Mouse (Mus musculus) embryonic stem cell, embryonic (primary cell): ENCODE results near the gene Lyzl4.

Source experiments
- CTCF ChIA-PET, 4 experiments: fragments of 300-600 bp in 2 of 4; fragments of 350-600 bp in 2 of 4; sonication (Branson Sonifier 250); formaldehyde crosslinking; loops; one replicate each; lab custom pipeline; 2022; ENCODE audit warnings: inconsistent platforms in 2 of 4; lab: Charles Lee
- POLR2A ChIA-PET, 4 experiments: fragments of 300-600 bp in 2 of 4; fragments of 350-600 bp in 2 of 4; sonication (Branson Sonifier 250); formaldehyde crosslinking; loops; one replicate each; lab custom pipeline; 2022; ENCODE audit warnings: antibody characterized with exemption in 4 of 4, inconsistent platforms in 1 of 4; lab: Charles Lee

Lyzl4 gene

DNA sequence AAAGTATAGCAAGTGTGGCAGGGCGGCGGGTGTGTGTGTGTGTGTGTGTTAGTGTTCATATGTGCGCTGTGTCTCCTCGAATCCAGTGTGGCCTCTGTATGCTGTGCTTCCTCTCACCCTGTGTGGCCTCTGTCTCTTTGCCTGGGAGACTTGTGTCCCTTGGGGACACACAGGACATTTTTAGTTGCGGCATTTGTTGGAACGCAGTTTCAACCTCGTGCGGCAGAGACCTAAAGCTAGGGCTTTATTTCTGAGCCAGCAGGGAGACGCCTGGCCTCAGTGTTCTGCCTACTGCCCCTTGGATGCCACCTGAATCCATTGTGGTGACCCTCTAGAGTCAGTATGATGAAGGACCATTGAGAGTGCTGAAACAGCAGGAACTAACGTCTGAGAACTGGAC lies 9.0 kb downstream of the Lyzl4 start:
- ChIA-PET POLR2A (interaction anchor here in 2 of 4 experiments (0.6 to 1.4 kb wide), 2 partner anchors 9 to 55 kb away, joined by 3 to 4 read pairs; partner anchors contain the start of genes Lyzl4 (in 1 of the 2) and Vipr1 (in 1 of the 2)), CTCF (interaction anchor here in 1 of 4 experiments (2.4 kb wide), 1 partner anchor 9 kb away, joined by 8 read pairs; the partner anchor contains the start of genes Lyzl4 and Vipr1)

DNA sequence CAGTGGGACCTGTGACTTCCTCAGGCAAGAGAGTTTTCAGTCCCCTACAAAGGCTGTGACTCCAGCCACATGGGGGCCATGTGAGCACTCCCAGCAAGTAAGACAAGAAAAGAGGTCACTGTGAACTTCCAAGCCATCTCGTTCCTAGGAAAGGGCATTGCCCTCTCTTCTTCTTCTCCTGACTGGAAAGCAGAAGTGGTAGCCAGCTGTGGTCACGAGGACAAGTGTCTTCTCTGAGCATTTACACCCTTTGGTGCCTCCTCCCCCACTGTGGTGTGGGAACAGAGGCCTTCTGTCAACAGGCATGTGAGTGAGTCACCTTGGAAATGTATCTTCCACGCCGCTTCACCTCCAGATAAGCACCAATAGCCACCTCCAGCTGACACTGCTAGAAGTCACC lies 9.9 kb downstream of the Lyzl4 start:
- ChIA-PET POLR2A (interaction anchor here in 2 of 4 experiments (0.6 to 2.5 kb wide), 4 partner anchors 10 to 16 kb away, joined by 3 to 8 read pairs (median 4); partner anchors contain the start of genes Lyzl4 (in 2 of the 2) and Vipr1 (in 2 of the 2)), CTCF (interaction anchor here in 1 of 4 experiments (2.4 kb wide), 1 partner anchor 10 kb away, joined by 8 read pairs; the partner anchor contains the start of genes Lyzl4 and Vipr1)

DNA sequence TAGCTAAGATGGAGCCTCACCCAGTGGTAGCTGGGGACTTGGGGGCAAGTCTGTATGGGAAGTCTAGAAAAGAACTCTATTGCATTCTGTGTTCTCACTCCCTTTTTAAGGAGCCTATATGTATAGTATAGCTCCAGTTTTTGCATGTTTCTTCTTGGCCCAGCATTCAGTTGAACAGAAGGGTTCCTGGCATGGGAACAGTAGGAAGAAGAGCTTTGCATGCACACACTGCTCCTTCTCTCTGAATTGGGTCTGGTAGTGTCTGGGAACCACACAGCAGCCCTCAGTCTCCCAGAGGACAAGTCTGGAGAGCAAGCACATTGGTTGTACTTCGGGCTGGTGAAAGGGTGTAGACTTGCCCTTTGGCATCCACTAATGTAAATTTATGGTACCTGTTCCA lies 11.3 kb downstream of the Lyzl4 start:
- ChIA-PET POLR2A (interaction anchor here in 1 of 4 experiments (2.5 kb wide), 1 partner anchor 11 kb away, joined by 8 read pairs; the partner anchor contains the start of genes Lyzl4 and Vipr1), CTCF (no interaction called here)

DNA sequence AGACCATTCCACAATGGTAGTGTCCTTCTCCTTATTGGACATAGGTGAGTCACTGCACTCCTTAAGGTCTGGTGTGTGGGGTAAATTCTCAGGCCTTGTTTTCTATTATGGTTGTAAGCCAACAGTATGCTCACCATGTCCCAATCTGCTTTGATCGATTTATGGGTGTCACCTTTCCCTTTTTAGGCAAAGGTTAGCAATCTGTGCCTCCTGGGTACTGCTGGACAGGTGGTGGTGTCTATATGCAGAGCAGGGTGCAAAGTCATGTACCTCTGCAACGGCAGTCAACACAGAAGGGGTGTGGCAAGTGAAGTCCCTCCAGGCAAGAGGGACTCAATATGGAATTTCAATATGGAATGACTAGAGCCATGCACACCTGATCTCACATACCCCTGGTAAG lies 17.0 kb downstream of the Lyzl4 start:
- ChIA-PET POLR2A (interaction anchor here in 1 of 4 experiments (1.5 kb wide), 1 partner anchor 24 kb away, joined by 3 read pairs; no protein-coding TSS in a partner anchor), CTCF (interaction anchor here in 2 of 4 experiments (0.5 to 1.6 kb wide), 2 partner anchors 17 to 31 kb away, joined by 3 read pairs; partner anchors contain the start of gene Lyzl4 (in 1 of the 2))

DNA sequence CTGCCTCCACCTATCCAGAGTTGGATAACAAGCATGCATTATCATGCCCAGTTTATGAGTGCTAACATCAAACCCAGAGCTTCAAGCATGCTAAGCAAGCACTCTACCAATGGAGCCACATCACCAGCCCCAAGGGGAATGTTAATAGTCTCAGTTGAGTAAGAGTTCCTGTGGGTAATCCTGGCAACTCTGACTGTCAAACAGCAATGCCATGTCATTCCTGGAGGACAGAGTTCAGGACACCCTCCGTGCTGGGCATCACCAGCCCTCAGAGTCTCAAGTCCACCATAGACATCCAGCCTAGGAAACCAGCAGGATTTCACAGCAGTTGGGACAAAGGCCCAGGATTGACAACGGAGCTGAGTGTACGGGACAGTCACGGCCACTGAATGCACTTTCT lies 18.7 kb downstream of the Lyzl4 start:
- POLR2A ChIA-PET, result interaction anchor here in 2 of 4 experiments (0.9 to 1.5 kb wide), 2 partner anchors 17 to 22 kb away, joined by 3 read pairs; no protein-coding TSS in a partner anchor
- CTCF ChIA-PET, result interaction anchor here in 1 of 4 experiments (1.6 kb wide), 1 partner anchor 19 kb away, joined by 3 read pairs; the partner anchor contains the start of gene Lyzl4

DNA sequence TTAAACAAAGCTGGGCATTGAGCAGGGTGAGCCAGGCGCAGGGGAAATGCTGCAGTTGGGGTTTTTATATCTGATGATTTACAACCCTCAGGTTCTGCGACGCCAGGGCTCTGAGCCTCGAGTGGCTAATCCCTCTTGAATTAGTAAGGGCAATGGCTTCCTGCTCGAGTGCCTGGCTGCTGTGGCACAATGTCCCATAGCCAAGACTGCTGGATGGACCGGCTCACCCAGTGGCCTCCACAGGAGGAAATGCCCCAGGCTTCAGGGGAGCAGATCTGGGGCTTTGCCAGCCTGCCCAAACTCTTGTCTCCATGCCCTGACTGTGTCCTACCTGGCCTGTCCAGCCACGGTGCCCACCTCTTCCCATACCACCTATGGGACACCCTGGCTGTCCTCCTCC lies 22.5 kb downstream of the Lyzl4 start:
- ChIA-PET POLR2A (no interaction called here), CTCF (interaction anchor here in 1 of 4 experiments (0.6 kb wide), 2 partner anchors 65 to 133 kb away, joined by 4 read pairs; no protein-coding TSS in a partner anchor)

DNA sequence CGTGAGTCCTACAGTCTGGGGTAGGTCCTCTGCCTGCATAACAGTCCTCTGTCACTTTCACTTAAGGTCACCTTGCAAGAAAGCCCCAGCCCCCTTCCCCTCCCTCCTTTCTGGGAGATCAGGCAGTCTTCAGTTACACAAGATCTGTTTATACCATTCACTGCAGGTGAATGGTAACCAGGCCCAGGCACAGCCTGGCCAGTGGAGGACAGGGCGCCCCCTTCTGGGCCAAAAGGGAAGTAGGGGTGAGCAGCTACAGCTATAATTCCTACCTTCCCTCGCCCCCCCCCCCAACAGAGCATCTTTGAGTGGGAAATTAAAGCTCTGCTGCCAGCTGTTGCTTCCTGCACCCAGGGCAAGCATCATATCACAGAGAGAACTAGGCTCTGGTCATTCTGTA lies 25.4 kb downstream of the Lyzl4 start:
- POLR2A ChIA-PET, result interaction anchor here in 2 of 4 experiments (0.6 to 4.1 kb wide), 5 partner anchors 16 to 667 kb away, joined by 3 to 17 read pairs (median 3); partner anchors contain the start of genes Higd1a (in 1 of the 2), Lyzl4 (in 1 of the 2) and Vipr1 (in 1 of the 2)

DNA sequence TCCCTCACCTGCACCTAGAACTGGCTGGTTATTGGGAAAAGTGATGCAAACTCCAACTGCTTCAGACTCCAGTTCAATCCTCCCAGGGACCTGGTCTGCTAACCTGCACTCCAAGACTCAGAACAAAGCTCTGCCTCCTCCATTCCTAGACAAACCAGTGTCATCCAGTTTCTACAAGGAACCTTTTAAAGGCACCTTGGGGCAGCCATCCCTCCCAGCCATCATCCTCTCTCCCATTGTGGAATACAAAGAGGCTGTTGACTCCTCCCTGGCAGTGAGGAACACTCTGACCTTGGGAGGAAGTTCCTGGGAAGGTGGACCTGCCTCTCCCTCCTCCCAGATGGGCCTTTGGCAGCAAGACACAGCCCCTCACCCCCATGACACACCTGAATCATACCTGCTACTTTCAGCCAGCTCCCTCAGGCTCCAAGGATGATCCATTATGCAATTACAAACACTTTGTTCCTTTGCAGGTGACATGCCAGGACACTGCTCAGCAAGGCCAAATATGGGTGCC lies 27.6 kb downstream of the Lyzl4 start:
- POLR2A ChIA-PET, result interaction anchor here in 3 of 4 experiments (0.9 to 4.1 kb wide), 20 partner anchors 8 to 300 kb away, joined by 3 to 17 read pairs (median 4); partner anchors contain the start of genes Vipr1 (in 2 of the 3), Cck (in 1 of the 3), Lyzl4 (in 1 of the 3) and Nktr (in 1 of the 3)
- CTCF ChIA-PET, result interaction anchor here in 2 of 4 experiments (0.6 to 2.4 kb wide), 5 partner anchors 9 to 400 kb away, joined by 3 to 8 read pairs (median 3); partner anchors contain the start of gene Vipr1 (in 1 of the 2)

More for the DNA sequence above, 25.4 kb downstream of the Lyzl4 start:
- CTCF ChIA-PET, result interaction anchor here (0.5 to 1.4 kb wide), 11 partner anchors 11 to 1030 kb away, joined by 3 to 6 read pairs (median 3); partner anchors contain the start of genes Vipr1 (in 2 of the 4) and Ss18l2 (in 1 of the 4)

DNA sequence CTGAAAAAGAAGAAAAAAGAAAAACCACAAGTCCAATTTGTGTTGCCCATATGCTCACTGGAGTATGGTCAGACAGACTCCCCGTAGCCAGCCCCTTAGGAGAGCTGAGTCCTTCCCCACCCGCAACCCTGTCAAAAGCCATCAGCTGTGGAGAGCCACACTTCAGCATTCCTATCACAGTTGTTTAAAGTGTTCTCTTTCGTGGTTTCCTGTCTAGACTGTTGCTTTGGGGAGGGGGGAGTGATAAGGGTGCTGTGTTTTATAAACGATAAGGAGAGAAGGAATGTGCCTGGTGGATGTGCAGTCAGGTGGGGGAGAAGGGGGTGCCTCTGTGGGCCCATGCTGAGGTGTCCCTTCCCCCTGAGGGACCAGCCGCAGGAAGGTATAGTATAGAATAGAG lies 28.7 kb downstream of the Lyzl4 start:
- CTCF ChIA-PET, result interaction anchor here in 1 of 4 experiments (0.6 kb wide), 1 partner anchor 1153 kb away, joined by 3 read pairs; no protein-coding TSS in a partner anchor

DNA sequence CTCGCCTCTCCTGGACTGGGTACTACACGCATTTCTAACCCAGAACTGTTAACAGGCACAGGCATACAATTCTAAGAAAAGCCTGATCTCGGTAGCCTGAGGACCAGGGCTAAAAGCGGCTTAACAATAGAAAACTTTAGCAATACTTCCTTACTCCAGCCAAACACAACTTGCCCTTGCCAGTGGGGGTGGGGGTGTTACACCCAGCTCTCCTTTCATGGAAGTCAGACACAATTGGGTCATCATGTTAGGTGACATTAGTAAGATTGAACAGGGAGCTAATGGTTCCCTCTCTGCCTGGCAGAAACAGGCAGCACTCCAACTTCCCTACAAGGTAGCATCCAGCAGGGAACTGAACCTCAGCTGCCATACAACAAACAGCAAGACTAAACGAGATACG lies 32.5 kb downstream of the Lyzl4 start:
- POLR2A ChIA-PET, result no interaction called here
- CTCF ChIA-PET, result interaction anchor here in 3 of 4 experiments (0.6 to 1.5 kb wide), 5 partner anchors 129 to 720 kb away, joined by 3 to 4 read pairs (median 3); no protein-coding TSS in a partner anchor

More for the DNA sequence above, 28.7 kb downstream of the Lyzl4 start:
- POLR2A ChIA-PET, result interaction anchor here in 3 of 4 experiments (1.0 to 4.1 kb wide), 3 partner anchors 13 to 278 kb away, joined by 3 to 17 read pairs (median 6); no protein-coding TSS in a partner anchor

DNA sequence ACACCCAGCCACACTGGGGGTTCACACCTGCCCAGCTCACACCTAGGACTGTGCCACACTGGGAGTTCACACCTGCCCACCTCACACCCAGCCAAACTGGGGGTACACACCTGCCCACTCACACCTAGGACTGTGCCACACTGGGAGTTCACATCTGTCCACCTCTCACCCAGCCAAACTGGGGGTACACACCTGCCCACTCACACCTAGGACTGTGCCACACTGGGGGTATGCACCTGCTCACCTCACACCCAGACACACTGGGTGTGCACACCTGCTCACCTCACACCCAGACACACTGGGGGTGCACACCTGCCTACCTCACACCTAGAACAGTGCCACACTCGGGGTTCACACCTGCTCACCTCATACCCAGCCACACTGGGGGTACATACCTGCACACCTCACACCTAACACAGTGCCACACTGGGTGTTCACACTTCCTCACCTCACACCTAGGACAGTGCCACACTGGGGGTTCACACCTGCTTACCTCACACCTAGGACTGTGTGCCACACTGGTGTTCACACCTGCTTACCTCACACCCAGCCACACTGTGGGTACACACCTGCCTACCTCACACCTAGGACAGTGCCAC lies 35.3 kb downstream of the Lyzl4 start:
- ChIA-PET CTCF (interaction anchor here (0.6 to 2.2 kb wide), 22 partner anchors 8 to 391 kb away, joined by 3 to 44 read pairs (median 6); partner anchors contain the start of genes Cck (in 1 of the 4), Lyzl4 (in 1 of the 4) and Vipr1 (in 1 of the 4)), POLR2A (interaction anchor here in 2 of 4 experiments (1.5 to 2.0 kb wide), 3 partner anchors 8 to 14 kb away, joined by 4 to 6 read pairs (median 5); no protein-coding TSS in a partner anchor)

DNA sequence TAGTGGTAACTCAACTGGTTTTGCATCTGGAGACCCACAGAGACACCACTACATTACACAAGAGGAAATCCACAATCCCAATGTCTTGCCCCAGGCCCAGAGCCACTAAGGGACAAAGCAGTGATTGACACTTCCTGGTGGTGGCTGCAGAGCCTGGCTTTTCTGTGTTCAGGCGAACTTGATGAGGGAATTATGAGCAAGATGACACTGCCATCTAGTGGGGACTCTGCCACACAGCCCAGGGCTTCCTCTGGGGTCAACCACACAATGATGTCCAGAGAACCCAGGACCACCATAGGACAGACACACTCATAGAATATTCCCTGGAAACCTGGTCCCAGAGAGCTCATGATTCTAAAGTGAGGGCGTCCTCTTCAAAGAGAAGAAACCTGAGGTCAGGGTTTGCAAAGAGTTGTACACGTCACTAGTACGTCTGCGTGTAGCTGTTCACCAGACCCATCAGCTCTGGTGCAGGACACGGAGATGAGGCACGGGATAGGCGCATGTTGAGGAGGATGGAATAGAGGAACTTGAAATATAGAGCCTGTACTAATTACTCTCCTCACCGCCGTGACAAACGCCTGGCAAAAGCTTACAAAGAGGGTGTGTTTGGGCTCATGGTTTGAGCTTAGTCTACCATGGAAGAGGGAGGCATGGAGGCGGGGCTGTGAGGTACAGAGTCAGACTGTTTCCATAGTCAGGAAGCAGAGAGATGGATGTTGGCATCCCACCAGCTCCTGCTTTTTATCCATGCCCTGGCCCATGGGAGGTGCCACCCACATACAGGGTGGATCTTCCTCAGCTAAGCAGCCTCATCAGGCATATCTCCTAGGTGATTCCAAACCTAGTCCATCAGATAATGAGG lies 36.2 kb downstream of the Lyzl4 start:
- ChIA-PET POLR2A (interaction anchor here in 3 of 4 experiments (0.8 to 2.0 kb wide), 7 partner anchors 9 to 145 kb away, joined by 3 to 6 read pairs (median 4); no protein-coding TSS in a partner anchor), CTCF (interaction anchor here (0.6 to 2.2 kb wide), 37 partner anchors 9 to 393 kb away, joined by 3 to 44 read pairs (median 4); partner anchors contain the start of genes Vipr1 (in 2 of the 4), Cck (in 1 of the 4) and Lyzl4 (in 1 of the 4))

DNA sequence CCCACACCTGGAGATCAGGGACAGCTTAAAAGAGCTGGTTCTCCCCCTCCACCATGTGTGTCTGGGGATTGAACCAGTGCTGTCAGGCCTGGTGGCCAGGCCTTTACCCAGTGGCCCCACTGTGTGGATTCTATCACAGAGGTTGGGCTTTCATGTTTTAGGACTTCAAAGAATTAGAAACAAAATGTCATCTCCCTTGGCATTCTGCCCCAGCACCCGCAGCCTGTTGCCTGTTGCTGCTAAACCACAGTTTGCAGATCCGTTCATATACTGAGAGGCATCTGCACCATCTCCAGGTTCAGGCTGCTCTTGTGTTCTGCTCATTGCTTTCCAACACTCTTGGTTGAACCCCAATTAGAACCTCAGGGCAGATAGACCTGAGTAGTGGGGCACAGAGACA lies 39.5 kb downstream of the Lyzl4 start:
- POLR2A ChIA-PET, result no interaction called here
- CTCF ChIA-PET, result interaction anchor here in 2 of 4 experiments (1.0 to 1.6 kb wide), 3 partner anchors 123 to 128 kb away, joined by 4 to 5 read pairs (median 5); no protein-coding TSS in a partner anchor

DNA sequence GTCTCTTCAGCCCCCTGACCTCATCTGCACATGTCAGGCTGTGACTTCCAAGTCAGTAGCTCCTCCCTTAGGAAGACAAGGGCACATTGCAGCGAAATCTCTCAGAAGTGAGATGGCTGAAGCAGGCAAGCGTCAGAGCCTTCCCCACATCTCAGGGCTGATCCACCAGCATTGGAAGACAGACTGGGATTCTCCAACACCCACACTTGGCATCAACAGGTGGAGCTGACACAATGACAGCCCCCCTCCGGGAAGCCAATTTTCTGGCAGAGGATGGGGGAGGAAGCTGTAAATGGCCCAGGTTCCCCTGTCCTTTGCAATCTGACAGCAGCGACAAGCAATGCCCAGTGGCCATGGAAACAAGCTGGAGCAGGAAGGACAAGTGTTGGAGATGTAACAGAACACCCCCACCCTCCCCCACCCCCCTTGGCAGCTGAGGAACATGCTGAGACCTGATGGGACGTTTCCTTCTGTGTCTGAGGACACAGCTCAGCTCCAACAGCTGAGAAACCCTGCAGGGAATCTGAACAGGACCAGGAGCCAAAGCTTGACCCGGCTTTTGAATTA lies 41.0 kb downstream of the Lyzl4 start:
- POLR2A ChIA-PET, result interaction anchor here in 2 of 4 experiments (0.8 to 2.7 kb wide), 11 partner anchors 9 to 222 kb away, joined by 3 to 17 read pairs (median 3); no protein-coding TSS in a partner anchor
- CTCF ChIA-PET, result interaction anchor here in 3 of 4 experiments (0.8 to 2.0 kb wide), 6 partner anchors 121 to 124 kb away, joined by 3 to 8 read pairs (median 4); no protein-coding TSS in a partner anchor

DNA sequence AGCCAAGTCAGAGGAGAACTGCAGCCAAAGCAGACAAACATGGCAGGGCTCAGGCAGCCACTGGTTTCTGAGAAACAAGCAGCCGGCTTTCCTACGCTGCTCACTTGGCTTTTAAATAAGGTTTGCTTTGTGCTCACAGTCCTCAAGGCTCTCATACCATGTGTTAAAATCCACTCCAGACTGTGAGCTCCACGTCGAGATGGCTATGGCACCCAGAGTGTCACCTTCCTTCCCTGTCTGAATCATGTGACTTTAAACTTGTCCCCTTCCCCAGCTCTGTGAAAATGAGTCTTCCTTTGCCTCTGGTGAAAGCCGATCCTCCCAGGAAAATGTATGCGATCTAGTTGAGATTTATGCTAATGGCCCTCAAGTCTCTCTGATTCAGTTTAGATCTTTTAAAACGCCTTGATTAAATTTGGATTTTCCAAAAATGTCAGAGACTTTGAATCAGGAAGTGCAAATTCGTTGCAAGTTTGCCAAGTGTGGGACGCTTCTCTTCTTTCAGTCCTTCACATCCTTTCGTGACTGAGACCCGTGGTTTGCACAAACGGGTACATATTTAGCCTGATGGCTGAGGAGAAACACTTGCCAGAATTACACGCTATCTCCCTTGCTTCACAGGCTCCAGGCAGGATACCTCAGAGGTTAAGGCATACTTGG lies 41.6 kb downstream of the Lyzl4 start:
- ChIA-PET POLR2A (interaction anchor here in 2 of 4 experiments (0.8 to 2.7 kb wide), 12 partner anchors 10 to 221 kb away, joined by 3 to 17 read pairs (median 3); partner anchors contain the start of gene Cck (in 1 of the 2)), CTCF (interaction anchor here in 3 of 4 experiments (1.3 to 2.0 kb wide), 5 partner anchors 121 to 123 kb away, joined by 3 to 8 read pairs (median 5); no protein-coding TSS in a partner anchor)
